Mouse (Mus musculus) B cell, adult 2 months (primary cell): ENCODE results near the gene Olfr920.
A peak's percentile ranks its signal among the peaks of the same experiment; 100 is the strongest.

Experiments used
- DNase-seq, 2 experiments: peaks; one replicate each; pipeline ENCODE4 v3.0.0; 2022

Olfr920 gene

GRCm38 (mm10) chr9:38751999-38752398, at the start of gene Olfr920:
Olfr920 (plus strand) TSS chr9:38752299.
- no peak for DNase-seq

GRCm38 (mm10) chr9:38718102-38718501, 34.0 kb upstream of the Olfr920 start, which contains the start of gene Vwa5a:
Vwa5a (plus strand) TSS chr9:38718268.
- DNase-seq, result peak in 1 of 2 experiments; percentile 3

GRCm38 (mm10) chr9:38718927-38719441, 33.1 kb upstream of the Olfr920 start:
- peak in 1 of 2 experiments; percentile 3 for DNase-seq

GRCm38 (mm10) chr9:38724044-38724443, 28.1 kb upstream of the Olfr920 start:
- no peak for DNase-seq

GRCm38 (mm10) chr9:38728218-38728617, 23.9 kb upstream of the Olfr920 start:
- DNase-seq, result no peak

- DNase-seq, result no peak
These were observed 10.7 kb upstream of the Olfr920 start for GRCm38 (mm10) chr9:38741408-38741807.

GRCm38 (mm10) chr9:38744619-38745315, 7.3 kb upstream of the Olfr920 start:
- DNase-seq, result no peak

DNA sequence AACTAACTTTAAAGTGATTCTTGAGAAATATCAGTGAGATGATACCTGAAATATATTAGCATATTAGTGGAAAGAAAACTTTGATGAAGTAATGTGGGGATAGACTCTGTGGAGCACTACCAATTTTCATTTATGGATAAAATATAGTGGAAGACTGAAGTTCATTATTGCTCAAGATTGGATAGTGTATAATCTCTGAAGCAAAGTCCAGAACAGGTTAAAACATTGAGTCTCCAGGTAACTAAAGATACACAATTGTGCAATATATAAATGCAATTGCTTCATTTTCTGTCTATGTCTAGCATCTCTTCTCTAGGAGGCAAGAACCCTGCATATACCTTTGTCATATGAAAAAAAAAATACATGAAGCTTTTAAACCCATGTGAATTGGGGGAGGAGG, 20.7 kb downstream of the Olfr920 start, which contains the start of gene Olfr921:
Olfr921 (plus strand) TSS at position 301 of the 400 bp plus-strand sequence.
- DNase-seq, result no peak

GRCm38 (mm10) chr9:38792689-38793088, 40.6 kb downstream of the Olfr920 start:
- DNase-seq, result no peak

- DNase-seq, result no peak
These were observed 53.6 kb downstream of the Olfr920 start for GRCm38 (mm10) chr9:38805696-38806095.
